Mouse (Mus musculus) urinary bladder, postnatal 25 days (tissue): ENCODE results near the gene Myadml2.

Experiments used
- DNase-seq: peaks from one replicate; pipeline ENCODE4 v3.0.0; 2022; ENCODE audit warnings: low spot score

Gene Myadml2

GRCm38 (mm10) chr11:120629341-120629730 lies 18.6 kb downstream of the Myadml2 start:
- DNase-seq = no peak

- no peak for DNase-seq
These were observed 19.2 kb downstream of the Myadml2 start for GRCm38 (mm10) chr11:120628601-120629340.

- DNase-seq = no peak
These were observed 20.3 kb downstream of the Myadml2 start for GRCm38 (mm10) chr11:120627468-120628300.

GRCm38 (mm10) chr11:120626785-120627467 lies 21.0 kb downstream of the Myadml2 start:
- no peak for DNase-seq

GRCm38 (mm10) chr11:120625152-120625775 lies 22.7 kb downstream of the Myadml2 start, which contains the start of gene Sirt7:
Gene Sirt7, minus strand, starts transcription at chr11:120625240.
- DNase-seq = no peak

- peak; percentile 87 for DNase-seq
These were observed 23.3 kb downstream of the Myadml2 start for GRCm38 (mm10) chr11:120624680-120625111.

GRCm38 (mm10) chr11:120623961-120624679 lies 23.8 kb downstream of the Myadml2 start:
- peak; percentile 65 for DNase-seq

GRCm38 (mm10) chr11:120622805-120623204 lies 25.2 kb downstream of the Myadml2 start:
- DNase-seq = no peak

- DNase-seq = no peak
These were observed 27.8 kb downstream of the Myadml2 start for GRCm38 (mm10) chr11:120620195-120620594.

- DNase-seq = no peak
These were observed 29.1 kb downstream of the Myadml2 start for GRCm38 (mm10) chr11:120618619-120619535.

GRCm38 (mm10) chr11:120617519-120618112 lies 30.3 kb downstream of the Myadml2 start, which contains the start of gene Pcyt2:
Gene Pcyt2, minus strand, starts transcription at chr11:120617936.
- peak; percentile 90 for DNase-seq

GRCm38 (mm10) chr11:120616617-120617294 lies 31.2 kb downstream of the Myadml2 start:
- no peak for DNase-seq

GRCm38 (mm10) chr11:120615606-120616203 lies 32.3 kb downstream of the Myadml2 start:
- no peak for DNase-seq

- no peak for DNase-seq
These were observed 32.8 kb downstream of the Myadml2 start for GRCm38 (mm10) chr11:120615167-120615566.

- DNase-seq = no peak
These were observed 34.0 kb downstream of the Myadml2 start for GRCm38 (mm10) chr11:120613976-120614375.

GRCm38 (mm10) chr11:120613481-120613972 lies 34.4 kb downstream of the Myadml2 start:
- DNase-seq = no peak

- peak; percentile 50 for DNase-seq
These were observed 35.2 kb downstream of the Myadml2 start for GRCm38 (mm10) chr11:120612763-120613162.

GRCm38 (mm10) chr11:120610477-120611046 lies 37.4 kb downstream of the Myadml2 start:
- no peak for DNase-seq
